Mouse (Mus musculus): ENCODE results near the gene Gm28998. TPM values are rescaled to one million over a fixed set of nuclear protein-coding genes. Genes with fewer than 3 reads are reported as not detected.

Gene Gm28998
- polyA plus RNA-seq (2014; fragmentation: Illumina TruSeq; extraction: RNeasy Lipid Tissue Mini Kit (QIAGEN cat#74804); ENCODE audit: low read depth, low replicate concordance) = not detected

DNA sequence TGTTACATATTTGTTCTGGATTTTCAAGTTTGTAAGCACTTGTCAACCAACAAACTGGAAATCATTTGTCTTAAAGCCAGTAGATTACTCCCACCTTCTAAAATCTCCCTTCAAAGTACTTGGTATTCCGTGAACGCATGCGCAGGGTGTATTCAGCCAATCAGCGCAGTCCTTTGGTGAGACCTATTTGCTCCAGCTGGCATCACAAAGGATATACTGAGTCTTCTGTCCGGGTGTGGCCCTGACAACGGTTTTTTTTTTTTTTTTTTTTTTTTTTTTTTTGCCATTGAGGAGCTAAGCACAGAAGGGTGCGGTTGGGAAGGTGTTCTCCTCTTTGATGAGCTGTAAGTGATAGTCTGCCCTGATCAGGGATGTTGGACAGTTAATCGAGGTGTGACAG is at the start of gene Gm28998:
TSS of gene Gm28998 (plus strand) at position 301 of the 400 bp plus-strand sequence.

Other genes starting within 250 kb of the Gm28998 start
- gene Gm21244, start 84.5 kb upstream of the Gm28998 start, polyA plus RNA-seq (2014; fragmentation: Illumina TruSeq; extraction: RNeasy Lipid Tissue Mini Kit (QIAGEN cat#74804); ENCODE audit: low read depth, low replicate concordance) = not detected
- gene Gm21788, start 151.2 kb downstream of the Gm28998 start, polyA plus RNA-seq (2014; fragmentation: Illumina TruSeq; extraction: RNeasy Lipid Tissue Mini Kit (QIAGEN cat#74804); ENCODE audit: low read depth, low replicate concordance) = not detected